Mouse (Mus musculus): ENCODE data around the gene Pkig. TPM values are rescaled to one million over a fixed set of nuclear protein-coding genes. Genes with fewer than 3 reads are reported as not detected.

Gene Pkig
- polyA plus RNA-seq, 1 experiment, result 20.2 TPM

DNA sequence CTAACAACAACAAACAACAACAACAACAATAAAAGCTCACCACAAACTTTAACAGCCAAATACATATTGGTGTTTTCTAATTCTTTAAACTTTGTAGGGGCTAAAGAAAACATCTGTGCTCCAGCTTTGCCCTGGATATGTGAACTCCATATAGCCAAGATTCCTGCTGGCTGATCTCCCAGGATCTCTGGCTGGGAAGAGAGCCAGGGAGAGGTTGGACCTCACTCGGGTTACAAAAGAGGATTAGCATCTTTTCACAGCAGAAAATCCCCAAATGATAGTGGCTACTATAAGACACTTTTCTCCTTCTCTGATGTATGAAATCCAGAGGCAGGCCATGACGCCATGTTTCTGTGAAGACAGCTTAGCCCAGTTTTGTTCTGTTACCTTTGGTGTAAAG, 98.5 kb downstream of the Pkig start:
- no peak overlapping the region for H3K27ac ChIP-seq (ENCODE audit: insufficient read depth, low read length)
- H3K9me3 ChIP-seq (replicated peaks; ENCODE audit: control insufficient read depth, insufficient read depth, low read length, poor library complexity, severe bottlenecking), result no peaks in the 10 kb centered on the region
- no peak overlapping the region for H3K9ac ChIP-seq (ENCODE audit: low read depth, poor library complexity, severe bottlenecking)
- TF ChIP-seq EP300 (IDR thresholded peaks at IDR 0.05; ENCODE audit: insufficient read depth, low read depth, low read length) (no peak), CTCF (IDR thresholded peaks at IDR 0.05; ENCODE audit: low read depth, low read length) (no peak), POLR2A (IDR thresholded peaks at IDR 0.05; ENCODE audit: insufficient read depth, low read length) (no peak)
- no peaks in the 10 kb centered on the region for H3K27me3 ChIP-seq (ENCODE audit: control insufficient read depth, insufficient read depth, low read length, poor library complexity, severe bottlenecking)
- no peak overlapping the region for H3K4me3 ChIP-seq (ENCODE audit: low read depth, low read length)
- H3K36me3 ChIP-seq (ENCODE audit: control insufficient read depth, insufficient read depth, low read length, poor library complexity, severe bottlenecking), result no peaks in the 10 kb centered on the region
- no peaks in the 10 kb centered on the region for H3K4me1 ChIP-seq (ENCODE audit: control insufficient read depth, insufficient read depth, low read length)

- Histone ChIP-seq H3K9ac (ENCODE audit: low read depth, poor library complexity, severe bottlenecking) (no peak overlapping the region), H3K4me1 (ENCODE audit: control insufficient read depth, insufficient read depth, low read length) (no peaks in the 10 kb centered on the region), H3K9me3 (replicated peaks; ENCODE audit: control insufficient read depth, insufficient read depth, low read length, poor library complexity, severe bottlenecking) (no peaks in the 10 kb centered on the region), H3K27ac (ENCODE audit: insufficient read depth, low read length) (no peak overlapping the region), H3K27me3 (ENCODE audit: control insufficient read depth, insufficient read depth, low read length, poor library complexity, severe bottlenecking) (no peaks in the 10 kb centered on the region), H3K4me3 (ENCODE audit: low read depth, low read length) (no peak overlapping the region), H3K36me3 (ENCODE audit: control insufficient read depth, insufficient read depth, low read length, poor library complexity, severe bottlenecking) (no peaks in the 10 kb centered on the region)
- TF ChIP-seq POLR2A (IDR thresholded peaks at IDR 0.05; ENCODE audit: insufficient read depth, low read length), result no peak
Observed at GRCm38 (mm10) chr2:163758146-163758545, 100.0 kb downstream of the Pkig start.

DNA sequence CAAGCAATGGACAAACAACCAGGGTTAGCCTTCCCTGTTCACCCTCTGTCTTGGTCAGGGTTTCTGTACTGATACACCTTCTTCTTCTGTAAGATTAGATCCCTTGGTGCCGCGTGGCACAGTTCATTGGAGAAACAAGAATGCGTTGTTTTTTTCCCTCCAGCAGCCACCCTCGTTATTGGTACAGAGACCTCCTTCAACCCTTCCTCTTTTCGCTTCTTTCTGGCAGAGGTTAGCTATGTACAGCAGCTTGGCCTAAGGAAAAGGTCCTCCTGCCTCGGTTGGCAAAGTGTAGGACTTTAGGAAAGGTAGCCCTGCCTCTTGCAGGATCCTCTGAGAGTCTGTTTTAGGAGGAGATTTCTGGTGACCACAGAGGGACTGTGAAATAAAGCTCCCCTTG, 102.4 kb downstream of the Pkig start:
- Histone ChIP-seq H3K4me3 (ENCODE audit: low read depth, low read length) (no peak overlapping the region), H3K9ac (ENCODE audit: low read depth, poor library complexity, severe bottlenecking) (no peak overlapping the region), H3K9me3 (replicated peaks; ENCODE audit: control insufficient read depth, insufficient read depth, low read length, poor library complexity, severe bottlenecking) (no peaks in the 10 kb centered on the region), H3K27ac (ENCODE audit: insufficient read depth, low read length) (no peak overlapping the region), H3K36me3 (ENCODE audit: control insufficient read depth, insufficient read depth, low read length, poor library complexity, severe bottlenecking) (no peaks in the 10 kb centered on the region), H3K27me3 (ENCODE audit: control insufficient read depth, insufficient read depth, low read length, poor library complexity, severe bottlenecking) (no peaks in the 10 kb centered on the region), H3K4me1 (ENCODE audit: control insufficient read depth, insufficient read depth, low read length) (no peaks in the 10 kb centered on the region)
- no peak for TF ChIP-seq EP300 (IDR thresholded peaks at IDR 0.05; ENCODE audit: insufficient read depth, low read depth, low read length)
- no peak for TF ChIP-seq POLR2A (IDR thresholded peaks at IDR 0.05; ENCODE audit: insufficient read depth, low read length)
- no peak for TF ChIP-seq CTCF (IDR thresholded peaks at IDR 0.05; ENCODE audit: low read depth, low read length)

DNA sequence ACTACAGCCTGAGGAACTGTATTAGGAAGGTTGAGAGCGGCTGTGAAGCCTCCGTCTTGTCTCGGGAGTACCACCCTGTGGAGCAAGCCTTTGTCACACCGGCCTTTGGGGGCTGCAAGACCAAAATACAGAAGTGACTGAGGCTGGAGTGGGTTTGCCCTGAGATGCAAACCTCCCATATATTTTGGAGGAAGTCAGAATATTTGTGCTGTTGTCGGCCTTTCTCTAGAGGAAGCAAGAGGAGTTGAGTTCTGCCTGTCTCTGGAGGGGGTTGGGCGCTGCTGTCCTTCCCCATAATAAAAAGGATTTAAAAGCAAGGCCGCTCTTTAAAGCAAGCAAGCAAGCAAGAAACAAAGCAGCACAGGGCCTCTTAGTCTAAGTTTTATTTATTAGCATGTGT, 103.2 kb downstream of the Pkig start:
- Histone ChIP-seq H3K9ac (ENCODE audit: low read depth, poor library complexity, severe bottlenecking) (no peak overlapping the region), H3K36me3 (ENCODE audit: control insufficient read depth, insufficient read depth, low read length, poor library complexity, severe bottlenecking) (no peaks in the 10 kb centered on the region), H3K9me3 (replicated peaks; ENCODE audit: control insufficient read depth, insufficient read depth, low read length, poor library complexity, severe bottlenecking) (no peaks in the 10 kb centered on the region), H3K27ac (ENCODE audit: insufficient read depth, low read length) (no peak overlapping the region), H3K4me1 (ENCODE audit: control insufficient read depth, insufficient read depth, low read length) (no peaks in the 10 kb centered on the region), H3K4me3 (ENCODE audit: low read depth, low read length) (no peak overlapping the region), H3K27me3 (ENCODE audit: control insufficient read depth, insufficient read depth, low read length, poor library complexity, severe bottlenecking) (no peaks in the 10 kb centered on the region)
- TF ChIP-seq POLR2A (IDR thresholded peaks at IDR 0.05; ENCODE audit: insufficient read depth, low read length) (no peak), CTCF (IDR thresholded peaks at IDR 0.05; ENCODE audit: low read depth, low read length) (no peak)

DNA sequence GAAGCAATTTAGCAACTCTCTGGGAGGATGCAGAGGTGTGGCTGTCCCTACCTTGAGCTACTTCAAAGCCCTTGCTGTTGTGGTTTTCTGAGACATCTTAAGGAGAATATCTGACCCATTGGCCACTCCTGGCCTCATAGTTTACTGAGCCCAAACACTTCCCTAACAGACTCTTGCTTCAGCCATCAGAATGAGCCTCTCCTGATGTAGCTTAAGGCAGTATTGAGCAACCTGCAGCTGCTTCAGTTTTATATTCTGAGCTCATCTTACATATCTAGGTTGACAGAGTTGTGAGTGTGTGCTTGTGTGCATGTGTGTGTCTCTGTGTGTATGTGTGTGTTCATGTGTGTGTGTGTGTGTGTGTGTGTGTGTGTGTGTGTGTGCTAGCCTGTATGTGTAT, 108.1 kb downstream of the Pkig start:
- H3K4me1 ChIP-seq (ENCODE audit: control insufficient read depth, insufficient read depth, low read length), result no peaks in the 10 kb centered on the region
- H3K4me3 ChIP-seq (ENCODE audit: low read depth, low read length), result no peak overlapping the region
- TF ChIP-seq EP300 (IDR thresholded peaks at IDR 0.05; ENCODE audit: insufficient read depth, low read depth, low read length) (no peak), CTCF (IDR thresholded peaks at IDR 0.05; ENCODE audit: low read depth, low read length) (no peak)
- H3K27me3 ChIP-seq (ENCODE audit: control insufficient read depth, insufficient read depth, low read length, poor library complexity, severe bottlenecking), result no peaks in the 10 kb centered on the region
- no peaks in the 10 kb centered on the region for H3K9me3 ChIP-seq (replicated peaks; ENCODE audit: control insufficient read depth, insufficient read depth, low read length, poor library complexity, severe bottlenecking)
- no peak overlapping the region for H3K9ac ChIP-seq (ENCODE audit: low read depth, poor library complexity, severe bottlenecking)
- H3K36me3 ChIP-seq (ENCODE audit: control insufficient read depth, insufficient read depth, low read length, poor library complexity, severe bottlenecking), result no peaks in the 10 kb centered on the region
- H3K27ac ChIP-seq (ENCODE audit: insufficient read depth, low read length), result no peak overlapping the region

- H3K4me3 ChIP-seq (ENCODE audit: low read depth, low read length), result no peak overlapping the region
- H3K36me3 ChIP-seq (ENCODE audit: control insufficient read depth, insufficient read depth, low read length, poor library complexity, severe bottlenecking), result no peaks in the 10 kb centered on the region
- no peaks in the 10 kb centered on the region for H3K4me1 ChIP-seq (ENCODE audit: control insufficient read depth, insufficient read depth, low read length)
- no peak for TF ChIP-seq CTCF (IDR thresholded peaks at IDR 0.05; ENCODE audit: low read depth, low read length)
- TF ChIP-seq POLR2A (IDR thresholded peaks at IDR 0.05; ENCODE audit: insufficient read depth, low read length), result no peak
- TF ChIP-seq EP300 (IDR thresholded peaks at IDR 0.05; ENCODE audit: insufficient read depth, low read depth, low read length), result no peak
- no peaks in the 10 kb centered on the region for H3K9me3 ChIP-seq (replicated peaks; ENCODE audit: control insufficient read depth, insufficient read depth, low read length, poor library complexity, severe bottlenecking)
- no peak overlapping the region for H3K27ac ChIP-seq (ENCODE audit: insufficient read depth, low read length)
- peaks cover 2% of the 10 kb centered on the region; the same call in 1 of the 2 replicates for H3K27me3 ChIP-seq (ENCODE audit: control insufficient read depth, insufficient read depth, low read length, poor library complexity, severe bottlenecking)
- no peak overlapping the region for H3K9ac ChIP-seq (ENCODE audit: low read depth, poor library complexity, severe bottlenecking)
Observed at GRCm38 (mm10) chr2:163766890-163767289, 108.7 kb downstream of the Pkig start.
